Mouse (Mus musculus) layer of hippocampus, postnatal 25 days (tissue): ENCODE measurements around the gene Dcpp2. TPM values are rescaled to one million over a fixed set of nuclear protein-coding genes. Genes with fewer than 3 reads are reported as not detected.
"Not testable (repeated sequence)": the region's sequence is repeated elsewhere in the genome, so short reads cannot be mapped to it uniquely, and the experiment has no call there.

Experiments used
- DNase-seq, 2 experiments: peaks; one replicate each; pipeline ENCODE4 v3.0.0; 2022; ENCODE audit warnings: mixed read lengths in 2 of 2, low spot score in 1 of 2; ENCODE audit errors: extremely low spot score in 1 of 2
- total RNA-seq, 2 experiments: library from RNA; stranded (reverse); gene quantifications; 2 replicates each; pipeline ENCODE4 v1.2.3; 2021

The Dcpp2 gene
- total RNA-seq, 2 experiments from 2014 or later, result not detected

- DNase-seq, result peak; percentile 77 to 84
Measured at GRCm38 (mm10) chr17:23924531-23925007, 43.9 kb downstream of the Dcpp2 start.

GRCm38 (mm10) chr17:23925090-23925493, 44.4 kb downstream of the Dcpp2 start:
- DNase-seq, result peak; percentile 38 to 40

- no peak for DNase-seq
Measured at GRCm38 (mm10) chr17:23931157-23931556, 50.5 kb downstream of the Dcpp2 start.

GRCm38 (mm10) chr17:23941372-23941771, 60.7 kb downstream of the Dcpp2 start, which contains the start of gene Sbp:
TSS of gene Sbp (plus strand) at chr17:23941672.
- no peak for DNase-seq

- DNase-seq, result not testable (repeated sequence)
Measured at GRCm38 (mm10) chr17:23947486-23947885, 66.8 kb downstream of the Dcpp2 start.

- DNase-seq, result no peak
Measured at GRCm38 (mm10) chr17:23949068-23949467, 68.4 kb downstream of the Dcpp2 start.

Other genes with a start within 250 kb of the Dcpp2 start
- under 1 TPM; 0.19 to 0.22 TPM for gene Mmp25, start 235.6 kb upstream of the Dcpp2 start, total RNA-seq
- not detected for gene Bicdl2, start 220.4 kb upstream of the Dcpp2 start, total RNA-seq
- gene Hcfc1r1, start 207.3 kb upstream of the Dcpp2 start, total RNA-seq, result 100 to 1,000 TPM; 119 to 129 TPM
- gene Thoc6, start 207.0 kb upstream of the Dcpp2 start, total RNA-seq, result 10 to 100 TPM in 1 of 2 experiments, 1 to 10 TPM in 1; 9.0 to 10.1 TPM
- 1 to 10 TPM; 5.8 to 8.8 TPM for gene Tnfrsf12a, start 203.4 kb upstream of the Dcpp2 start, total RNA-seq
- gene Cldn6, start 201.6 kb upstream of the Dcpp2 start, total RNA-seq, result not detected
- not detected for gene Cldn9, start 196.9 kb upstream of the Dcpp2 start, total RNA-seq
- gene 1520401A03Rik, start 158.1 kb upstream of the Dcpp2 start, total RNA-seq, result under 1 TPM; 0.17 to 0.61 TPM
- 1 to 10 TPM; 2.7 to 3.7 TPM for gene Pkmyt1, start 154.5 kb upstream of the Dcpp2 start, total RNA-seq
- 10 to 100 TPM; 55.1 to 58.7 TPM for gene Paqr4, start 140.0 kb upstream of the Dcpp2 start, total RNA-seq
- under 1 TPM; 0.28 to 0.49 TPM for gene Kremen2, start 135.0 kb upstream of the Dcpp2 start, total RNA-seq
- gene Flywch1, start 109.3 kb upstream of the Dcpp2 start, total RNA-seq, result 100 to 1,000 TPM; 263 to 298 TPM
- gene Flywch2, start 94.8 kb upstream of the Dcpp2 start, total RNA-seq, result 10 to 100 TPM; 11.3 to 18.4 TPM
- gene Srrm2, start 90.3 kb upstream of the Dcpp2 start, total RNA-seq, result 100 to 1,000 TPM; 400 to 605 TPM
- 100 to 1,000 TPM; 381 to 387 TPM for gene Elob, start 51.7 kb upstream of the Dcpp2 start, total RNA-seq
- not detected for gene Prss33, start 44.8 kb upstream of the Dcpp2 start, total RNA-seq
- gene Prss32, start 37.0 kb upstream of the Dcpp2 start, total RNA-seq, result not detected
- 1 to 10 TPM; 1.8 to 2.0 TPM for gene Prss41, start 36.7 kb upstream of the Dcpp2 start, total RNA-seq
- gene Prss21, start 12.8 kb upstream of the Dcpp2 start, total RNA-seq, result not detected
- gene Dcpp1, start within 50 bp of the Dcpp2 start, total RNA-seq, result not detected
- gene Dcpp3, start 36.6 kb downstream of the Dcpp2 start, total RNA-seq, result not detected
- gene Sbp, start 60.8 kb downstream of the Dcpp2 start, total RNA-seq, result not detected
- gene Sbpl, start 74.4 kb downstream of the Dcpp2 start, total RNA-seq, result not detected
- gene Prss30, start 99.7 kb downstream of the Dcpp2 start, total RNA-seq, result under 1 TPM in 1 of 2 experiments, not detected in 1; 0.23 TPM
- not detected for gene Prss22, start 117.2 kb downstream of the Dcpp2 start, total RNA-seq
- not detected for gene Prss27, start 157.3 kb downstream of the Dcpp2 start, total RNA-seq
- gene Kctd5, start 192.6 kb downstream of the Dcpp2 start, total RNA-seq, result 10 to 100 TPM; 30.7 to 34.9 TPM